Mouse (Mus musculus) intestine, embryonic 14.5 days (tissue): Measurements from ENCODE around the gene Ric8b. TPM values are rescaled to one million over a fixed set of nuclear protein-coding genes. Genes with fewer than 3 reads are reported as not detected.

Source experiments
- ATAC-seq: fragments of 200-750 bp; cut with Nextera tagmentation; replicated peaks from 2 replicates; pipeline ENCODE4 v1.8.0; 2017; ENCODE audit warnings: low read depth, moderate number of reproducible peaks, moderate TSS enrichment, moderate library complexity; ENCODE audit not compliant: low FRiP score, low TSS enrichment
- DNase-seq: peaks from one replicate; pipeline ENCODE4 v3.0.0-alpha.2; 2018; ENCODE audit warnings: low spot score
- H3K27ac ChIP-seq: fragments of 300-500 bp; sonication (generic); 2 replicates; pipeline ENCODE4 v1.5.1; 2014; ENCODE audit warnings: low read depth, mild to moderate bottlenecking, control low read depth
- H3K27me3 ChIP-seq: fragments of 300-500 bp; sonication (generic); replicated peaks from 2 replicates; pipeline ENCODE4 v1.6.1; 2014; ENCODE audit warnings: low read length, control low read depth; ENCODE audit not compliant: control insufficient read depth, insufficient read depth
- H3K36me3 ChIP-seq: fragments of 300-500 bp; sonication (generic); 2 replicates; pipeline ENCODE4 v1.6.1; 2014; ENCODE audit warnings: low read length, control low read depth; ENCODE audit not compliant: control insufficient read depth, insufficient read depth
- H3K4me1 ChIP-seq: fragments of 300-500 bp; sonication (generic); replicated peaks from 2 replicates; pipeline ENCODE4 v1.6.1; 2014; ENCODE audit warnings: low read length, control low read depth, mixed read lengths; ENCODE audit not compliant: control insufficient read depth, insufficient read depth
- H3K4me2 ChIP-seq: fragments of 300-500 bp; sonication (generic); 2 replicates; pipeline ENCODE4 v1.6.1; 2014; ENCODE audit warnings: low read length
- H3K4me3 ChIP-seq: fragments of 300-500 bp; sonication (generic); 2 replicates; pipeline ENCODE4 v1.5.1; 2014; ENCODE audit warnings: low read depth, low read length, control low read depth, mixed read lengths
- H3K9ac ChIP-seq: fragments of 300-500 bp; sonication (generic); 2 replicates; pipeline ENCODE4 v1.6.1; 2014; ENCODE audit warnings: mild to moderate bottlenecking, low read length
- H3K9me3 ChIP-seq: fragments of 300-500 bp; sonication (generic); 2 replicates; pipeline ENCODE4 v1.6.1; 2016; ENCODE audit warnings: low read length, control low read depth; ENCODE audit not compliant: control insufficient read depth
- WGBS: fragments of 180-500 bp; shearing (Covaris S2); extraction: QIAGEN DNeasy Blood & Tissue Kit; methylation state at CpG from one replicate; pipeline ENCODE4 v1.1.7; 2014; 5-methylcytosine and 5-hydroxymethylcytosine counted together
- polyA plus RNA-seq: library from polyadenylated mRNA; unstranded; fragments of >200 nt; fragmentation: Nextera tagmentation; extraction: Ambion mirVana; gene quantifications from 2 replicates; pipeline ENCODE4 v1.2.1, GENCODE M21; 2014

The Ric8b gene
- polyA plus RNA-seq, 1 experiment from 2014 or later, result 21.2 TPM

- Histone ChIP-seq H3K9ac (no peak overlapping the region), H3K9me3 (no peaks in the 10 kb centered on the region), H3K4me2 (no peak overlapping the region), H3K36me3 (peaks cover 15% of the 10 kb centered on the region), H3K27ac (no peak overlapping the region), H3K4me1 (0 out of 2 replicates have a peak, but pooled peaks cover 2% of the 10 kb centered on the region), H3K27me3 (no peaks in the 10 kb centered on the region), H3K4me3 (no peak overlapping the region)
- 86% methylated on average over 7 of the region's 7 CpGs for WGBS
- ATAC-seq (no peak), DNase-seq (no peak)
Observed at GRCm38 (mm10) chr10:85001920-85002319, 84.5 kb downstream of the Ric8b start.

DNA sequence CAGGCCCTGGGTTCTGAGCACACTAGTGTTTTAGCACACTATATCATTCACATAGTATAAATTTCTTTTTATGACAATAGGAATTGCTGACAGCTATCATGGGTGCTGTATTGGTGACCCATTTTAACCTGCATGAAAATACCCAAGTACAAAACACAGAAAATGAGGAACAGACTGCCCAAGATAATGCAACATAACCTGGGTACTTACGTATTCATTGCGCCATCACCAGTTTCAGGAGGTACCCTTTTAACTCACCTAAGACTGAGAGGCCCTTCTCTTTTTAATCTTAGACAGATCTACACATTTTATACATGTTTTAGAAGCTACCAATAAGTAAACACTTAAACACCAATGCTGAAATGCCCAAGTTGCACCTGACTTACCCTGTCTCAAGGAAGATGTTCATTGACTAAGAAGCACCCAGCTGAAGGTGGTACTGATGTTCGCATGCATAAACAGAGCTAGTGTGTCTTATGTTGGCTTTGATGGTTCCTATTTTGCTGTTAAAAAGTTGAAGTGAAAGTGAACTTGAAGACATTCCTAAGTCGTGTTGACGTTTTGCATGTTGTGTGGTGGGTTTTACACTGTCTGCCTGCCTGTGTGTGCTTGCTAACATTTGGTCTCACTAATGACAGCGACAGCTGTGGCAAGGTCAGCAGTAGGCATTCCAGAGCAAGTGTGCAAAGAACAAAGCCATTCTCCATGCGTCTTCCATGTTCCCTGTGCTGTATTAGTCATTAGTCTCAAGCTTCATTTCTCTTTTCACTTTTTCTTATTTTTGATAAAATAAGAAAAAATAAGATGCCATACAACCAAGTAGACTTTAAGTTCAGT lies 86.0 kb downstream of the Ric8b start:
- ATAC-seq, result no peak
- WGBS, result 89% methylated on average over 7 of the region's 7 CpGs

DNA sequence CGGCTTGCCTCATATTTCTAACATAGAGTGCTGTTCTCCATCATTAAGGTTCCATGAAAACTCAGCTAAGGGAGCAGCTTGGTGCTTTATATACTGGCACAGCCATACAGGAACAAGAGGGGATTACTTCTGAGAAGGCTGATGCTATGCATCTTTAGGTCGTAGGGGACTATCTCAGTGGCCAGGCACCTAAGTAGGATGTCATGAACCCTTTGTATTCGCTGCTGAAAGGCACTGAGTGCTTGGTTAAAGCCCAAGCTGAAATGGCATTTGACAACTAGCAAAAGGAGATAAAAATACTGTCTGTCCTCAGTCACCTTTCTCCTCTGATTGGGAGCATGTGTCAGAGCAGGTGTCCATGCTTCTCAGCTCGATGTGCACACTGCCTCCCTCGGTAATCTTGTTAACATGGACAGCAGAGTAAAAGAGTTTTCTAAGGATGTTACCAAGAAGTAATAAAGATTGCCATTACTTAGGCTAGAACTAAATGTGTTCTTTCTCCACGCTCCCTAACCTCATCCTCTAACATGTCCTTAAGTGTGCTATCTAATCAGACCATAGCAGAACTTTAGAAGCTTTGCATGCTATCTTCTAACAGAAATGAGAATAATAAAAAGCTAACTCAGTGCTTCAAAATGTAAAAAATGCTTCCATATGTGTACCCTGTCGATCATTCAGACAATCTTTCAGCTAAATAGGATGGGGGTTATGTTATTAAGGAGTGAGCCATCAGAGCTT lies 89.3 kb downstream of the Ric8b start:
- DNase-seq (no peak), ATAC-seq (no peak)
- H3K4me1 ChIP-seq, result no peaks in the 10 kb centered on the region
- 84% methylated on average over 7 of the region's 7 CpGs for WGBS
- H3K27me3 ChIP-seq, result no peaks in the 10 kb centered on the region
- no peak overlapping the region for H3K27ac ChIP-seq
- no peak overlapping the region for H3K9ac ChIP-seq
- H3K4me3 ChIP-seq, result no peak overlapping the region
- no peaks in the 10 kb centered on the region for H3K9me3 ChIP-seq
- H3K4me2 ChIP-seq, result no peak overlapping the region
- peaks cover 21% of the 10 kb centered on the region for H3K36me3 ChIP-seq

More for the DNA sequence above, 86.0 kb downstream of the Ric8b start:
- Histone ChIP-seq H3K9ac (no peak overlapping the region), H3K36me3 (peaks cover 15% of the 10 kb centered on the region), H3K27me3 (no peaks in the 10 kb centered on the region), H3K9me3 (no peaks in the 10 kb centered on the region), H3K4me1 (0 out of 2 replicates have a peak, but pooled peaks cover 2% of the 10 kb centered on the region), H3K4me2 (no peak overlapping the region), H3K4me3 (no peak overlapping the region), H3K27ac (no peak overlapping the region)
- no peak for DNase-seq

GRCm38 (mm10) chr10:85007861-85008840 lies 90.7 kb downstream of the Ric8b start:
- H3K4me3 ChIP-seq, result no peak overlapping the region
- H3K9ac ChIP-seq, result no peak overlapping the region
- DNase-seq (no peak), ATAC-seq (no peak)
- H3K9me3 ChIP-seq, result no peaks in the 10 kb centered on the region
- H3K4me2 ChIP-seq, result no peak overlapping the region
- H3K27me3 ChIP-seq, result no peaks in the 10 kb centered on the region
- no peaks in the 10 kb centered on the region for H3K4me1 ChIP-seq
- H3K36me3 ChIP-seq, result peaks cover 18% of the 10 kb centered on the region
- H3K27ac ChIP-seq, result no peak overlapping the region
- WGBS, result 83% methylated on average over 11 of the region's 11 CpGs

GRCm38 (mm10) chr10:85011066-85011465 lies 93.7 kb downstream of the Ric8b start:
- WGBS, result 76% methylated on average over 2 of the region's 2 CpGs
- Histone ChIP-seq H3K27ac (no peak overlapping the region), H3K9me3 (no peaks in the 10 kb centered on the region), H3K27me3 (no peaks in the 10 kb centered on the region), H3K9ac (no peak overlapping the region), H3K4me1 (no peaks in the 10 kb centered on the region), H3K36me3 (peaks cover 21% of the 10 kb centered on the region), H3K4me2 (no peak overlapping the region), H3K4me3 (no peak overlapping the region)
- no peak for DNase-seq
- no peak for ATAC-seq

DNA sequence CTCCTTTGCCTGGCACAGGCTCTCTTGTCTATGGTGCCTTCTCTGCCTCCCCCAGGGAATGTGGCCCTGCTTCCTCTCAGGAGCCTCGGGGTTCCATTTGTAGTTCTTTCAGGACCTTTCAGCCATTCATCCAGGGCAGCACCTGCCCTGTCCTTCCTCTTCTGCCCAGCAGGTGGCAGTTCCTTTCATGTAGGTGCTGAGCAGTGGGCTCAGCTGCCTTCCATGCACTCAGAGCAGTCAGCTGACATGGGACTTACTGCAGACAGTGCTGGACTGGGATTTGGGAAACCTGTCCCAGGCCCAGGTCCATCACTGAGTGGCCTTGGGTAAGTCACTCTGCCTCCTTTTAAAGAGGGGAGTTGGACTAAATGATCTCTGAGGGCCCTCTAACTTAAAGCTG lies 96.0 kb downstream of the Ric8b start:
- H3K27ac ChIP-seq, result no peak overlapping the region
- DNase-seq, result peak; percentile 61
- ATAC-seq, result 0 out of 2 replicates have a peak, but pooled peaks have one; percentile 53
- H3K9ac ChIP-seq, result no peak overlapping the region
- H3K9me3 ChIP-seq, result no peaks in the 10 kb centered on the region
- H3K4me3 ChIP-seq, result no peak overlapping the region
- H3K36me3 ChIP-seq, result peaks cover 43% of the 10 kb centered on the region
- no peaks in the 10 kb centered on the region for H3K4me1 ChIP-seq
- H3K27me3 ChIP-seq, result no peaks in the 10 kb centered on the region
- H3K4me2 ChIP-seq, result no peak overlapping the region
- 25% methylated on average over 1 of the region's 1 CpGs for WGBS

DNA sequence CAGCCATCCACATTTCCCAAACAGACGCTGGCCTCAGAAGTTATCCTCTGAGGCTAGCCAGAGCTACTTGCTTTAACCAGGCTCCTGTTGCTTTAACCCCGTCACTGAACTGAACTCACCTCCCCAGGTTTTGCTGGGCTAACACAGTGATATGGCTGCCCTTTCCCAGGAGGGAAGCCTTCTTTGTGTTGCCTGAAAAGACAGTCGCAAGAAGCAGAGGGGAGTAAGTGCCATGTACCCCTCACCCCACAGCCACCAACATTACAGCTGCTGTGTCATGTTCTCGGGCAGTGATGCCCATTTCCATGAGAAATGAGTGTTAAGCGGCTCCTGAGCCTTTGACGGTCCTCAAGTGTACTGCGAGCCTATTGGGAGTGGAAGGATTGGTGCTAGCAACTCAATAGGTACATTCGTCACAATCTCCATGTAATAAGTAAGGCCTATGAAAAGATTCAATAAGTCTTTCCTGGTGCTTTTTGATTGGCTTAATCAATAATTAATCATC lies 96.6 kb downstream of the Ric8b start:
- H3K9me3 ChIP-seq, result no peaks in the 10 kb centered on the region
- no peaks in the 10 kb centered on the region for H3K27me3 ChIP-seq
- H3K4me3 ChIP-seq, result no peak overlapping the region
- ATAC-seq, result no peak
- no peaks in the 10 kb centered on the region for H3K4me1 ChIP-seq
- 89% methylated on average over 8 of the region's 8 CpGs for WGBS
- H3K27ac ChIP-seq, result no peak overlapping the region
- no peak for DNase-seq
- peaks cover 48% of the 10 kb centered on the region for H3K36me3 ChIP-seq
- H3K9ac ChIP-seq, result no peak overlapping the region
- H3K4me2 ChIP-seq, result no peak overlapping the region

- DNase-seq (no peak), ATAC-seq (no peak)
- Histone ChIP-seq H3K27ac (no peak overlapping the region), H3K4me3 (no peak overlapping the region), H3K9ac (no peak overlapping the region), H3K9me3 (no peaks in the 10 kb centered on the region), H3K4me1 (no peaks in the 10 kb centered on the region), H3K36me3 (peaks cover 48% of the 10 kb centered on the region), H3K27me3 (no peaks in the 10 kb centered on the region), H3K4me2 (no peak overlapping the region)
- WGBS, result 83% methylated on average over 9 of the region's 9 CpGs
Observed at GRCm38 (mm10) chr10:85014456-85014976, 97.1 kb downstream of the Ric8b start.
